Mouse (Mus musculus): ENCODE measurements around the gene Npas2.

The Npas2 gene

DNA sequence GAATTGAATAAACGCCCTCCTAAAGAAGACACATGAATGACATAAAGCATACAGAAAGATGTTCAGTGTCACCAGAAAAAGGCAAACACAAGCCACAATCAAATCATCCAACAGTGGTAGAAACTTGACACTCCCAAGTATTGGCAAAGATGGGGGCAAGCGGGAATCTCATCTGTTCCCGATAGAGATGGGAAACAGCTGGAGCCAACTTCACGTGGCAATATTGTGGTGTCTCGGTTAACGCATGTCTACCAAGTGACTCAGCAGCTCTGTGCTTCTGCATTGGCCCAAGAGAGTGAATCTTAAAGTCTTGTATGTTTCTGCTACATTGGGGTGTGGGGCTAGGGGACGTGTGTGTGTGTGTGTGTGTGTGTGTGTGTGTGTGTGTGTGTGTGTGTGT is 89.8 kb downstream of the Npas2 start:
- DNase-seq (ENCODE audit: low spot score in 2 of 2): no peak

DNA sequence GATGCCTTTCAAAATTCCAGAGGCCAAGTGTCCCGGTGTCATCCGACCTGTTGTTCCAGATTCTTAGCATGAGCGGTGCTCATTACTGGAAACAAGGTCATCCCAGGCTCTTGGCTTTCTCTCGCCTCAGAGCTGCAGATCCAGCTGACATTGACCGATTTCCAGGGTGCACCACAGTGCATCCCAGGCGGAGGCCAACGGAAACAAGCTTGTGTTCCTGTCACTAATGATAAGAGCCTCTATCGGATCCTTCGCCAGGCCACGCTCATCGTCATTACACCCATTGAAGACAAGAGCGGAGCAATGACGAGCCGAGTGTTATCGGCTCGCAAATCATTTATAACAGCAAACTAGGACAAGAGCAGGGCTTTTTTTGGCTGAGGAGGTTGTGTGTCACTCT is 91.3 kb downstream of the Npas2 start:
- DNase-seq (ENCODE audit: low spot score in 2 of 2): no peak

DNA sequence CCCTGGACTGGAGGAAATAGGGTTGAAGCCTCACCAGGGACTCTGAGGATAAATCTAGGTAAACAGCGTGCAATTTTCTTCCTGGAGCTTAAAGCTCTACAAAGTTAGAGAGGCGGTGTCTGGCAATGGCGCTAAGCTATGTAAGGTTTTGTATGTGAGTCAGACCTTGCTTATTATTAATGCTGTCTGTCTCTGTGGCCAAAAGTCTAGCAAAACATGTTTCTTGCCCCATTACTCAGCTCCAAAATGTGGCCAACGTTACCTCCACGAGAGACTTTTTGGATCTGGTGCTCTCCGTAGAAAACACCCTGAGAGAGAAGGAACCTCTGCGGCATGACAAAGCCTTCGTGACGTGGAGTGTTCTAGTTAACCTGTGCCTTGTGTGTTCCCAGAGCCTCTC is 93.5 kb downstream of the Npas2 start:
- DNase-seq (ENCODE audit: low spot score in 2 of 2): no peak

DNA sequence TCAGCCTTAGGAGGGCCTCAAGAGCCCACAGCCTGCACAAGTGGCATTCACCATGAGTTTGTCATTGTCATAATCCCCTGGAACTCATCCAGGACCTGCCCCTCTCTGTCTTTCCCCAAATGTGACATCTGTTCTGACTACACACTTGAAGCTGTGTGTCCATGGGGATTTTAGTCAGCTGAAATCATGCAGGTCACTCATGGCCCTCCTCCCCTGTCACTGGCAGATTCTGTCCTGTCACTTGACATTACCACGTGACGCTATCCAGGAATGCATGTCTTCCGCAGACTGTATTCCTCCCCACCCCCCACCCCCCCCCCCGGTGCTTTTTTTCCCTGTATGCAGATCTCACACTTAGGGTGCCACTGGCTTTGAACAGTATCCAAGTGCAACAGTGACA is 94.3 kb downstream of the Npas2 start:
- no peak for DNase-seq (ENCODE audit: low spot score in 2 of 2)

DNA sequence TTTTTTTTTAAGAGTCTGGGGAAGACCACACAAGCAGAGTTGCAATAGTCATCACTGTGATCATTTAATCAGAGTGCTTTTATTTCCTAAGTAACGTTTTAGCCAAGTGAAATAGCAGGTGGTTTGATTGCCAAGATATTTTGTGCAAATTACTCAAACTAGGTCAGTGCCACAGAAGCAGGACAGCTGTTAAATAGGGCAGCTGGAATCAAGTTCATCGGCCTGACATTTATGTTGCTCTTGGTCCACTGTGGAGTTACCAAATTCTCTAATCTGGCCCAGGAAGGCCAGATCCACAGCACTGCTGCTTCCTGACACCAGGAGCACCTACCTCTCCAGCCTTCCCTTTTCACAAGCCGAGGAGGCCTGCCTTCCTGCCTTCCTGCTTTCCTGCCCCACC is 94.9 kb downstream of the Npas2 start:
- DNase-seq (ENCODE audit: low spot score in 2 of 2): no peak

DNA sequence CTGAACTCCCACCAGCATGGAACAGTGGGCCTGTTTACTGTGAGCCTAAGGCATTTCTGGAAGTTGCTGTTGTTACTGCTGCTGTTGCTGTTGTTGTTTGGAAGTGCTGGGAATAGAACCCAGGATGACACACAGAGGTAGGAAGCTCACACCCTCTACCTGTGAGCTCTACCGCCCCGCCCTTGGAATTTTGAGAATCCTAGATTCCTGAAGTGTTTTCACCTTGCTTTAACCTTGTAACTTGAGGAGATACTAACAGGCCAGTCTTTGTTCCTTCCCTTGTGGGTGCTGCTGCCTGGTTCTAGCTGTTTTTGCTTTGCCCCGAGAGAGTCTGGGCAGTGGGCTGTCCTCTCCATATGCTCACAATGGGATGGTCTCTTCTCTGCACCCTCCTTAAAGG is 98.5 kb downstream of the Npas2 start:
- DNase-seq (ENCODE audit: low spot score in 2 of 2): no peak

DNA sequence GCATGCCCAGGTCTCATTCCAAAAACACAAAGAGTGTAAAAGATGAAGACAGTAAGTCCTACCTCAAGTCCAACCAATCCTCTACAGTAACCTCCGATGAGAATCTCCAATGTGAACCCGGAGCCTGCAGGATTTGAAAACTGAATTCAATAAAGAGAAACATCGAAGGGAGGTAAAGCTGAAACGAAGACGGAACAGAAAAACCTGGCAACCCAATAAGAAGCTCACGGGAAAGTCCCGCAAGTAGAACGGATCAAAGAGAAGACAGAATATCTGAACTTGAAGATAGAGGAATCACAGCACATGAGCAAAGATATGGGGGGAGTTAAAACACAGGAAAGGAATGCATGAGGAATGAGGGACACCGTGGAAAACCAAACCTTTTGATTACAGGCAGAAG is 104.8 kb downstream of the Npas2 start:
- DNase-seq (ENCODE audit: low spot score in 2 of 2): no peak

DNA sequence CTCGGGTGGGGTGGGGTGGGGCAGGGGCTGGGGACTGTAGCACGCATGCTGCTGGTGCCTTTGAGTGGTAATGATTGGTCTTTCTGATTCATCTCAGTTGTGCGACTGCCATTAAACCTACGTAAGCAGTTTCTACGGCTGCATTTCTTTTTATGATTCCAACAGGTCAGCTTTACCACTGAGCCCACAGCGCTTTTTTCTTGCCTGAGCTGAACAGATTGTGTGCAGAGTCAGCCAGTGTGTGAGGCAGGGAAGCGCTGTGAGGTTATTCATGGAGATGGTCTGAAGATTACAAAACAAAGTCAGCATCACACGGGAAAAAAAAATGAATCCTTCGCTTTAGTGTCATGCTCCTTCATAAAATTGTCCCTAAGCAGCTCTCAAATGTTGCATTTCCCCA is 106.7 kb downstream of the Npas2 start:
- DNase-seq (ENCODE audit: low spot score in 2 of 2): no peak

DNA sequence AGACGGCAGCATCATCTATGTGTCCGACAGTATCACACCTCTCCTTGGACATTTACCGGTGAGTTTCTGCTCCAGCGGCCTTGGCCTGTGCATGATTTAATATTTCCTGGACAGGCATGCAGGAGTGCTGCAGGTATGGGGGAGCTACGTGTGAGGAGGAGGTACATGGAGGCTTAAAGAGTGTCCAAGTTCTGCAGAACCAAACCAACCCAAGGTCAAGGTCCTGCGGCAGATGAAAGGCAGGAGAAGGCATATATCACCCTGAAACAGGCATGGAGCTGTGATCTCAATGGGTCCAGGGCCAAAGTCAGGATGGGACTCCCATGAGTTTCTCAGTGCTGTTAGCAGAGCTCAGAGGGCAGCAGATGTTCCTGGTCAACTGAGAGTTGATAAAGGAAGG is 107.1 kb downstream of the Npas2 start:
- DNase-seq (ENCODE audit: low spot score in 2 of 2): no peak

DNA sequence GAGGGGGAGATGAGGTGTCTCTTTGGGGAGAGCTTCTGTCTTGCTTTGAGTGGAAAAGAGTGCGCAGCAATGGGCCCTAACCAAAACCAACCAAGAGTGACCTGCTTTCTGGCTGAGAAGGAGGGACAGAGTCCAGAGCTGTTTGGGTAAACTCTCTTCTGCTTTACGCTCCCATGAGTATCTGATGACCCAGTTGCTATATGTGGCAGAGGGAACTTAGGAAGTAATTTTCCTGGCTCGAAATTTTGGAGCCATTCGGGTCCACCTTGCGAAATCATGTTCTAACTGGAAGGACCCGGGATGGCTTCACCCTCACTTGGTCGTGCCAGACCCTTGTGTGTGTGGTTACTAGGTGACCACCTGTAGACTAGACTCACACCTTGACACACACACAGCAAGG is 108.7 kb downstream of the Npas2 start:
- DNase-seq (ENCODE audit: low spot score in 2 of 2): no peak

DNA sequence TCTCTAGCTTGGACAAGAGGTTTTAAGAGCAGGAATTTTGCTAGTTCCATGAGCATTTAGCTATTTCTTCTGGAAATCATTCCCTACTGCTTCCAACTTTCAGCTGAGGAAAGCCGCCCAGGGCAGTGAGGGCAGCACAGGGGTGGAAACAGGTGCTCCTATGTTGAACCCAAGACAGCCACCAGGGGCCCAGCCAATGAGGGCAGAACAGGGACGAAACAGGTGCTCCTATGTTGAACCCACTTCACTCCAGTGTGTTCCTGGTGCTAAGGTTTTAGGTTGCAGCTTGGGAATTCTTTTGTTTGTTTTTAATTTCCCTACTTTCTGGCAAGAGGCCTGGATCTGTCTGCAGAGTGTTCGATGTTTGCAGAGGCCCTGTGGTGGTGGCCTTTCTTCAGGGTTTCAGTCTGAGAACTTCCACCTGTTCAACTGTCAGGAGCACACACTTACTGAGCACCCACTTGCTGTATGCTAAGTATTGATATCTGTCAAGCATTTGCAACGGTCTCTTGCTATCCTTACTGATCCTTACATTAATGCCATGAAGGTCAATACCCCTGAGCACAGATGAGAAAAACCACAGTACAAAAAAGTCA is 109.6 kb downstream of the Npas2 start:
- no peak for DNase-seq (ENCODE audit: low spot score in 2 of 2)

DNA sequence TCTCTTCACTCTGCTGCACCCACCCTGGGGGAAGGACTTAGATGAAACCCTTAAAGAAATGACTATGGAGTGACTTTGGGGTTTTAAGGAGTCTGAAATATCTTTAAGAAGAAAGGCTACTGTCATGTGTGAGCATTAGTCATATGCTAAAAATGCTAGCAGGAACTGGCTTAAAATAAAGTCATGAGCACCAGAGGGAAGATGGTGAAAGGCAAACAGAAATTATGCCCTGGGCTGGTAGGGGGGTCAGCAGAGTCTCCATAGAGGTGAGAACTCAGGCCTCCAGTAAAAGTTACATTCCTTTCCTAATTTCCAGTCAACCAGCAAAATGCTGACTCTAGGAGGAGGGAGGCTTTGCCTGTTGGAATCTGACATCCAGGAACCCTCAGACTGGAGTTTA is 113.8 kb downstream of the Npas2 start:
- no peak for DNase-seq (ENCODE audit: low spot score in 2 of 2)

DNA sequence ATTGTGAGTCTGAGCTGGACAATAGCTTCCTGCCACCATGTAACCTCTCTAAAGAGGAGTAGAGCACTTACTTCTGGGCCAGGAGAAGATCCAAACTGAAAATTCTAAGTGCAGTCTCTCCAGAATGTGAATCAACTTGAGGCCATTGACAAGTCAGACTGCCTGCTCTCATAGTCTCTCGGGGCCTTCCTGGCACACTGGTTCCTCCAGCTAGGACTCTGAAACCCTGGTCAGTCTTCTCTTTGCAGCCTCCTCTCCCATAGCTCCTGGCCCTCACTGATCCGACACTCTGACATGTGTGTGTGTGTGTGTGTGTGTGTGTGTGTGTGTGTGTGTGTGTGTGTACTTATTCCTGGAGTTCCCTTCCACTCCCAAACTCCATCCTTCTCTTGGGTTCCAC is 114.4 kb downstream of the Npas2 start:
- DNase-seq (ENCODE audit: low spot score in 2 of 2): no peak

DNA sequence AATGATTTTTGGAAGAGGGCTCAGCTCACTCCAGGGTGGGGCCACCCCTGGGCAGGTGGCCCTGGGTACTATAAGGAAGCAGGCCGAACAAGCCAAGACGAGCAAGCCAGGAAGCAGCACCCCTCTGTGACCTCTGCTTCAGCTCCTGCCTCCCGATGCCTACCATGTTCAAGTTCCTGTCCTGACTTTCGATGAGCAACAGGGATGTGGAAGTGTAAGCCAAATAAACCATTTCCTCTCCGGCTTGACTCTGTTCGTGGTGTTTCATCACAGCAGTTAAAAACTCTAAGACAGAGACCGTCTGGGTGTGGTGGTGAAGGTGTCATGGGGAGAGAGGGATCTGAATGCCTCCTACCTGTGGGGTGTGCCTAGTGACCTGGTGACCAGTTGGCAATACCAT is 116.0 kb downstream of the Npas2 start:
- DNase-seq (ENCODE audit: low spot score in 2 of 2): no peak

DNA sequence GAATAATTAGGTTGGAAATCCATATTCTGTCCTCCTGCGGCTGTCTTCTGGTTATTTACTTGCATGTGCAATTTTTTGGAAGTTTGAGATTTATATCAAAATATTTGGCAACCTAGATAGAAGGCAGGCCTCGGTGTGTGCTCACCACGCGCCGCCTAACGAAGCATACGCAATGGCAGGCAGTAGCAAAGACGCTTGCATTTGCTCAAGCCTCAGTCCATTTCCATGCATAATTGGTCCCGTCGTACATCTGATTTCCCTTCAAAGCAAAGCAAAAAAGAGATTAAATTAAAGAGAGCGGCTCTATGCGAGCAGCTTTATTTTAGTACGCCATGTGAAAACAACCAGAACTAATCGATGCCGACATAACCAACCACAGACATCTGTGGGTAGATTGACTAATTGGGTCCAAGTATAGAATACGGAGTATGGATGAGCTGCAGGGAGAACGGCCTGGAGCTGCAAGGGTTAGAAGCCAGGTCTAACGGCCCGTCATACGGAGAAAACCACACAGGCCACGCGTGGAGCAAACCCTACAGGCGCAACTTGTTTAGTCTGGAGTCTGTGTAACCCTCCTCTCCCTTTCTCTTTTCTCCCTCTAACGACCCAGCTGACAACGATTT is 118.9 kb downstream of the Npas2 start:
- no peak for DNase-seq (ENCODE audit: low spot score in 2 of 2)

DNA sequence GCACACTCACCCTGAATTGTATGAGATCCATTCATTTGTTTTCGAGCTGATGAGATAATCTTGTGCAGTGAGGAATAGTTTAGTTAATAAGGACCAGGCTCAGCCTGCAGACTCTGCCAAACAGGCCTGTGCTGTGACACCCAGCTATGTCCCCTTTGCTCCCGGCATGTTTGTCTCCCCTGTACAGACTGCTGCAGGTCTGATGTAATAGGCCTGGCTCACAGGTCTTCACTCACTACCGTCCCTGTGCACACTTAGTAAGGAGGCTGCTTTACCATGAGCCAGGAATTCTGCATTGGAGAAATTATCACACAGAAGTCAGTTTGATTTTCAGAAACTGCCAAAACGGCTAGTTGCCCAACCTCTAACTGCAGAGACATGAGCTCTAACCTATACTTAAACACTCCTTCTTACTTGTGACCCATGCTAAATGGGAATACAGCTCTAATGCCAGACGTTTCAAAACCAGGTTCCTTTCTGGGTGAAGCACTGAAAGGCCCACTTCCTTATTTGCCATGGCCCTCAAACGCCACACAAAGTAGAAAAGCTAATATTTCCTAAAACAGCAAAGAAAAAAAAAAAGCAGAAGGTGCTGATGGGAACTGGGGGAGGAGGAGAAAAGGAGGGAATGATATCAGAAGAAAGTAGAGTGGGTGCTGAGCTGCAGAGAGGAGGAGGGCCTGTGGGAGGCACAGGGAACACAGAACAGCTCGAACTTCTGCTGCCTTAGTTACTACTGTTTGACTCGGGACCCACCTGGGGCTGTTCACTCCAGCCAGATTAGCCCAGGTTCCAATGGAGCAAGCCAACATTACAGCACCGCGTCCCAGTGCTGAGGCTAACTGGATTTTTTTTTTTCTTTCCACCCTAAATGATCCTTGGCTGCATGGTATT is 120.1 kb downstream of the Npas2 start:
- peak in 1 of 2 experiments; percentile 71 for DNase-seq (ENCODE audit: low spot score in 2 of 2)

DNA sequence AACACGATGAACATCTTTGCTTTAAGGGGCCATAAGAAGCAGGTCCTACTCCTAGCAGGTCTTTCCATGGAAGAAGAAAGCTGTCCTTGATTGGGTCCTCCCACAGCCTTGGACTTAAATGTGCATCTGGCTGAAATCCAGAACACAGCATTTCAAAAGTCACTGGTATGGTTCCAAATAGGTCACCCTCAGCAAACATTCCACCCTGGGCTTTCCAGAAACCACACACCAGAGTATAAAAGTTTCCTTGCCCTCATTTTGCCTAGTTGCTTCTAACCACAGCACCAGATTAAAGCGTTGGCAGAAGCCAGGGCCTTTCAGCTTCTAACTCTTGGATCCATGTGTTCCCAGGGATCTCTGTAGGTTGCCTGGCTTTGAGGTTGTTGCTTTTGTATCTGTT is 124.4 kb downstream of the Npas2 start:
- no peak for DNase-seq (ENCODE audit: low spot score in 2 of 2)

DNA sequence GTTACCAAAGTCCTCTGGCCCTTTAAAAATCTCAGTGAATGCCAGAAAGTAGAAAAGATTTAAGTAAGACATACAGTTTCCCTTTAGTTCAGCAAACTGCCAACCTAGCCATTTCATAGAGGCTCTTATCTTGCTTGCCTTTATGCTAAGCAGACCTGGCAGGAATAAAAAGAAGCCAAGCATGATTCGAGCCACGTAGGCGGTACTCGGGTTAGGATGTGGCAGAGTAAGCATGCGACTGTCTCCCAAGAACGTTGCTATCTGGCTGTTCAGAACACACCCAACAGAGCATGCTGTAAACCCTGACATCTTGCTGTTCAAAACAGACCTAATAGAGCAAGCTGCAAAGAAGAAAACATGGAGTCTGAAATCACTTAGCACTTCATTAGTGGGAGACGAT is 125.3 kb downstream of the Npas2 start:
- DNase-seq (ENCODE audit: low spot score in 2 of 2): peak in 1 of 2 experiments; percentile 79

DNA sequence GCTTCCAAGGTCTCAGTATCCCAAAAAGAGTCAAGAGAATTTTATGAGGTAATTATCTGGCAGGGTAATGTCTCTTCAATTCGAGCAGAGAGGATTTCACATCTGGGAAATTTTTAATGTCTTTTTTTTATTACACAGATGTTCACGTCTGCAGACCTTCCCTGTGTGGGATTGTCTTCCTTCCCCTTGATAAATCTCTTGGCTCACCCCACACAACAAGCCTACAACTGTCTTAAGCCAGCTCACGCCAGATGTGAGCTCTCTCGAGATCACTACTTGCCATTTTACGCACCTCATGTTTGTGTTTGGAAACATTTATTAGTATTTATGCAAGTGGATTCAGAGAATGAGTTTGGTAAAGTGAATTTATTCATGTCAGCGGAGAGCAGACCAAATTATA is 128.4 kb downstream of the Npas2 start:
- DNase-seq (ENCODE audit: low spot score in 2 of 2): no peak

DNA sequence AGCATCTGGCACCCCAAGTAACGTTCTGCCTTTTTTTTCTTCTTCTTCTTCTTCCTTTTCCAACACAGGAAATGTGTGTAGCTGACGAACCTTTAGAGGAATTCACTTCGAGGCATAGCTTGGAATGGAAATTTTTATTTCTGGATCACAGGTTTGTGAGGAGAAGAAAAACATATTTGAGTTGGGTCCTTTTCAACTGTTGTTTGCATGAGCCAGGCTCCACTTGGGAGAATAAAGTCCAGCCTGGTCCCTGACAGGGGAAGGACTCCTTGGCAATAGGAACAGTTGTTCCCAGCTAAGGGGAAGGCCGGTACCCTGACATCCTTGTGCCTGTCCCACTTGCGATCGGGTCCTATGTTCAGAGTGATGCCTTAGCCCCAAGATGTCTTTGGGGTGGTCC is 131.7 kb downstream of the Npas2 start:
- DNase-seq (ENCODE audit: low spot score in 2 of 2): no peak

DNA sequence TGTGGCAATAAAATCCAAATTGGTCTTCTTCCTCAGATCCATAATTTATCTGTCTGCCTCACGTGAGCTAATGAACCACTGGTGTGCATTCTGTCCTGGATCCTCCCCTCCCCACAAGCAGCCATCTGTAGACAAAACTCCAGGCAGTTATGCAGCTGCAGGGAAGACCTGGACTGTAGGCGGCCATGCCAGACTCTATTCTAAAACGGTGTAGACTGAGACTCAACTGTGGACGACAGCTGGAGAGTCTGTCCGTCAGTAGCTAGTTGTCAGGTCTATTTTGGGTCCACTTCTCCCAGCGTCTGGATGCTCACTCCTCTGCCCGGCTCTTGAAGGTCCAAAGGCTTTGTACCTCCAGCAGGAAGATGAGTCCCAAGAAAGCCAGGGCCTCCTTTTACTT is 134.0 kb downstream of the Npas2 start:
- DNase-seq (ENCODE audit: low spot score in 2 of 2): peak in 1 of 2 experiments; percentile 63

DNA sequence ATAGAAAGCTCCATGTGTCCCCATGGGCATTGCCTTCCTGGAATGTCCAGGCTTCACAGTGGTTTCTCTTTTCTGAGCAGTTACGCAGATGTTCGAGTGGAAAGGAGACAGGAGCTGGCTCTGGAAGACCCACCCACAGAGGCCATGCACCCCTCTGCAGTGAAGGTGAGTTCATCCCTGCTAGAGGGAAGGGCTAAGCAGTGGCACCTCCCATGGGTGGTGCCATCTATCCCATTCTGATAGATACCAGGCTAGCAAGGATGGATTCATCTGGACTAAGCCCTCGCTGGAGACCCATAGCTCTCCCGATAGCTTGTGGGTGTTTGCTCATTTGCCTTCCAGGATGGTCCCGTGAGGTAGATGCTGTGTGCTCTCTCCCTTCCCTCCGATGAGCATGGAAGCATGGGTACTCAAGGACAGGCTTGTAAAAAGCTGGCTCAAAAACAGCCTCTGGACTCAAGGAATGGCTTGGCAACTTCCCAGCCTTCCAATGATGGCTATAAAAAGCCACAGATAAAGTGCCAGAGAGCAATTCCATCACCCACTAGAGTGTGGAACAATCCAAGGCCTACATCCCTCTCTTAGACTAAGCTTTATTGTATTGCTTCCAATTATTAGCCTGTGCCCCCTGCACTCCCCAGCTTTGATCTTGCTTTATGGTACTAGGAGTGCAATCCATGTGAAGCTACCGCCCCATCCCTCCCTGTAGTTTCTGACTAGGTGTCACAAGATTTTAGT is 137.5 kb downstream of the Npas2 start:
- DNase-seq (ENCODE audit: low spot score in 2 of 2): no peak

All from right cerebral cortex, postnatal 36 days (tissue).